Mouse (Mus musculus): ENCODE results near the gene Scgb1b30.

Scgb1b30 gene

DNA sequence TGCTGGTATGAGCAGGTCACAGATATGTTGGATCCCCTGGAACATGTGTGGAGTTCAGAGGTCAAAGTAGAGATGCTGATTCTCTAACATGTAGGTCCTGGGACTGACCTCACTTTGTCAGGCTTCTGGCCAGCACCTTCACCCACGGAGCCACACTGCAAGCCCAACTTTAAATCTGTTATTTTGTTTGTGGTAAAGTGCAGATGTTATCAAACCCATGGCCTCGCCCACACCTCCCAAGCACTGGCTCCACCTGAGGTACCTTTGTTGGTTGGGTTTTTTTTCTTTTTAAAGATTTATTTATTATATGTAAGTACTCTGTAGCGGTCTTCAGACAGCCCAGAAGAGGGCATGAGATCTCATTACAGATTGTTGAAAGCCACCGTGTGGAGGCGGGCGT is 44.3 kb downstream of the Scgb1b30 start:
- DNase-seq (ENCODE audit: low read depth, low spot score) = no peak
- no peaks in the 10 kb centered on the region for H3K27me3 ChIP-seq (ENCODE audit: control insufficient read depth, insufficient read depth, low read length, poor library complexity, severe bottlenecking)
- H3K36me3 ChIP-seq (ENCODE audit: control insufficient read depth, insufficient read depth, low read length, poor library complexity, severe bottlenecking) = peaks cover 8% of the 10 kb centered on the region

DNA sequence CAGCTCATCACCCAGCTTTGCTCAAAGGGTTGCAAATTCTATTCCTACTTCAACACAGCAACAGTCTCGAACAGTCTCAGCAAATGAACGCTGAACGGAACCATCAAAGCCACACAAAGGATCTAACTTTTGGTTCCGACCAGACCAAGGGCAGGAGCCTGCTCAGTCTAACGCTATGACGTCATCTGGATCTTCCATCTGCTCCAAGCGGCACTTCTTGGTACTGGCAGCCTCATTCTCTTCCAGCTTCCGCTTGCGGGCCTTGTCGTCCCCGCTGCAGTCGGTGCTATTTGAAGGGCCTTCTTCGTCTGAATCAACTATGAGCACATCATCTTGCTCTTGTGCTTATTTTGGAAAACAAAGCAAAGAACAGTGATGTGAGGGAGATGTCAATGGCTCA is 45.9 kb downstream of the Scgb1b30 start:
- H3K27me3 ChIP-seq (ENCODE audit: control insufficient read depth, insufficient read depth, low read length, poor library complexity, severe bottlenecking) = no peaks in the 10 kb centered on the region
- peaks cover 18% of the 10 kb centered on the region for H3K36me3 ChIP-seq (ENCODE audit: control insufficient read depth, insufficient read depth, low read length, poor library complexity, severe bottlenecking)
- DNase-seq (ENCODE audit: low read depth, low spot score) = no peak

DNA sequence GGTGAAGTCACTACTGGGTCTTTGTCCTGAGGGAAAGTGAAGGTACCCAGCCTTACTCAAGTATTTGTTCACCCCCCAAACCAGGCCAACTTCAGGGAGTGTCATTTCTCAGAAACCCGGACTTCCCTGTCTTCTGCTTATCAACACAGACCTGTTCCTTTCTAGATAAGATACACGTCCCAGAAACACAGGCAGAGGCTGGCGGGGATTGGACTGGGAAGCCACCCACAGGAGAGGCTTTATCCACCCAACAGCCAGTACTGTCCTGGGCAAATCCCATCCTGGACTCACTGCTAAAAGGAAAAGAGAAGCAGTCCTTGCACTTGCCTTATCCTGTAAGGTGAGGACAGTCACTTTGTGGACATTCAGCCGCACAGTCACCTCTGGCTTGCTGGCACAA is 52.0 kb downstream of the Scgb1b30 start:
- Histone ChIP-seq H3K36me3 (ENCODE audit: control insufficient read depth, insufficient read depth, low read length, poor library complexity, severe bottlenecking) (peaks cover 49% of the 10 kb centered on the region), H3K27me3 (ENCODE audit: control insufficient read depth, insufficient read depth, low read length, poor library complexity, severe bottlenecking) (no peaks in the 10 kb centered on the region)
- no peak for DNase-seq (ENCODE audit: low read depth, low spot score)
